Mouse (Mus musculus) ES-E14 (cell line): ENCODE measurements around the gene 4930469K13Rik. TPM values are rescaled to one million over a fixed set of nuclear protein-coding genes. Genes with fewer than 3 reads are reported as not detected.
A peak's percentile ranks its signal among the peaks of the same experiment; 100 is the strongest.

Source experiments
- DNase-seq: peaks from one replicate; pipeline ENCODE4 v3.0.0-alpha.2; 2013; ENCODE audit warnings: low read depth, low spot score
- H3K27ac ChIP-seq: 2 replicates; pipeline ENCODE4 v1.5.1; 2012; ENCODE audit warnings: low read depth, mild to moderate bottlenecking, low read length, moderate library complexity, mixed read lengths; ENCODE audit not compliant: poor library complexity, insufficient read depth, severe bottlenecking
- H3K36me3 ChIP-seq: 2 replicates; pipeline ENCODE4 v1.6.1; 2012; ENCODE audit warnings: mild to moderate bottlenecking, low read length, moderate library complexity, mixed read lengths; ENCODE audit not compliant: control insufficient read depth, poor library complexity, insufficient read depth, severe bottlenecking
- H3K4me1 ChIP-seq, 2 experiments: fragments of 150-350 bp in 1 of 2; sonication (generic) in 1 of 2; 2 replicates each; pipeline ENCODE4 v1.6.1; 2012; ENCODE audit warnings: low read length in 2 of 2, mild to moderate bottlenecking in 1 of 2, mixed read lengths in 1 of 2; ENCODE audit not compliant: control insufficient read depth in 2 of 2, insufficient read depth in 2 of 2, poor library complexity in 1 of 2
- H3K4me3 ChIP-seq, 2 experiments: fragments of 150-350 bp in 1 of 2; sonication (generic) in 1 of 2; 2 replicates each; pipeline ENCODE4 v1.5.1; 2012; ENCODE audit warnings: low read length in 2 of 2, low read depth in 1 of 2, mild to moderate bottlenecking in 1 of 2, mixed read lengths in 1 of 2; ENCODE audit not compliant: insufficient read depth in 1 of 2, poor library complexity in 1 of 2, severe bottlenecking in 1 of 2
- H3K9ac ChIP-seq: 2 replicates; pipeline ENCODE4 v1.6.1; 2012; ENCODE audit warnings: low read depth, mild to moderate bottlenecking, low read length, mixed read lengths; ENCODE audit not compliant: poor library complexity, insufficient read depth, severe bottlenecking
- H3K9me3 ChIP-seq: fragments of 150-350 bp; sonication (generic); 2 replicates; pipeline ENCODE4 v1.6.1; 2012; ENCODE audit warnings: low read depth, mild to moderate bottlenecking, low read length; ENCODE audit not compliant: control insufficient read depth, insufficient read depth
- CHD2 ChIP-seq: IDR thresholded peaks from 2 replicates; pipeline ENCODE4 v1.6.1; 2014; ENCODE audit warnings: mild to moderate bottlenecking, low read depth, low read length, inconsistent platforms
- HCFC1 ChIP-seq: IDR thresholded peaks from 2 replicates; pipeline ENCODE4 v1.6.1; 2012; ENCODE audit warnings: low read length, inconsistent platforms, borderline replicate concordance; ENCODE audit not compliant: insufficient read depth
- MAFK ChIP-seq: IDR thresholded peaks from 2 replicates; pipeline ENCODE4 v1.6.1; 2014; ENCODE audit warnings: mild to moderate bottlenecking, low read depth, low read length, inconsistent platforms; ENCODE audit not compliant: insufficient read depth
- ZC3H11A ChIP-seq: IDR thresholded peaks from 2 replicates; pipeline ENCODE4 v1.6.1; 2012; ENCODE audit warnings: low read depth, mild to moderate bottlenecking, inconsistent platforms, low read length, borderline replicate concordance
- ZNF384 ChIP-seq: IDR thresholded peaks from 2 replicates; pipeline ENCODE4 v1.6.1; 2012; ENCODE audit warnings: low read depth, low read length, inconsistent platforms
- in situ Hi-C, 2 experiments: fragments of 600-800 bp; cut with MboI; formaldehyde crosslinking; loops; one replicate each; pipeline ENCODE4 v1.15.1; 2025; ENCODE audit warnings: low sequenced_read_pairs in 2 of 2, inconsistent platforms in 1 of 2; ENCODE audit not compliant: unreplicated experiment in 2 of 2
- total RNA-seq: library from RNA; depleted of rRNA; stranded (reverse); fragments of 300-350 nt; gene quantifications from 2 replicates; pipeline ENCODE4 v1.2.3, GENCODE M21; 2012

Gene 4930469K13Rik
- total RNA-seq, 1 experiment: not detected

DNA sequence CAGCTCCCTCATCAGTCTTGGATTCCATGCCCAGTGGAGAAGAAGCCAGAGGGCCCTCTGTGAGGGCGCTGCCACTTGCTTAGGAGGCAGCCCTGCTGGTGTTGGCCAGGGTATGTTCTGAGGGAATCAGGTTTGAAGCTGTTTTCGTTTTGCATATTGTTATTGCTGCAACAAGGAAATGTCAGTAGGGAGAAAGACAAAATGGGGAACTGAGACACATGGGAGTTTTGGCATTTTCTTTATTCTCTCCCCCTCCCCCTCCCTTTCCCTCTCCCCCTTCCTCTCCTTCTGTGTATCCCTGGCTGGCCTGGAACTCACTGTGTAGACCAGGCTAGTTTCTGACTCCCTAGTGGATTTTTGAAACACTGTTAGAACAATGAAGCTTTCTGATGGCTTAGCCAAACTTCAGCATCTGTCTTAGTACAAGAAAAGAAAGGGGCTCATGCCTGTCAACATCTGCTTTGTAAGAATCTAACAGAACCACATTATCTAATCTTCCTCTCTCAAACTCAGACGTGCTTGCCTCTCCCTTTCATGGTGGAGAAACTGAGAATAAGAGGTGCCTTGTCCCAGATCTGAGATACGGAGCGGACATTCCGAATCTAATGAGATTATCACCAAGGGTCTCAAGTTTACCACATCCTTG is 86.2 kb downstream of the 4930469K13Rik start:
- H3K9ac ChIP-seq: no peak overlapping the region
- H3K36me3 ChIP-seq: no peaks in the 10 kb centered on the region
- no peak overlapping the region for H3K4me3 ChIP-seq
- no peaks in the 10 kb centered on the region for H3K4me1 ChIP-seq
- TF ChIP-seq ZC3H11A: no peak
- no peak for TF ChIP-seq CHD2
- no peak for TF ChIP-seq MAFK
- TF ChIP-seq ZNF384: no peak
- no peak for TF ChIP-seq HCFC1
- DNase-seq: no peak
- H3K9me3 ChIP-seq: no peaks in the 10 kb centered on the region
- in situ Hi-C loops: no loop called here
- H3K27ac ChIP-seq: no peak overlapping the region

- no peak overlapping the region for H3K27ac ChIP-seq
- in situ Hi-C loops: no loop called here
- no peak for TF ChIP-seq HCFC1
- TF ChIP-seq ZC3H11A: no peak
- TF ChIP-seq MAFK: no peak
- TF ChIP-seq CHD2: no peak
- no peak for TF ChIP-seq ZNF384
- H3K36me3 ChIP-seq: no peaks in the 10 kb centered on the region
- no peaks in the 10 kb centered on the region for H3K4me1 ChIP-seq
- no peak overlapping the region for H3K4me3 ChIP-seq
- H3K9me3 ChIP-seq: no peaks in the 10 kb centered on the region
- no peak for DNase-seq
- no peak overlapping the region for H3K9ac ChIP-seq
Measured at GRCm38 (mm10) chr11:34010859-34011172, 87.5 kb downstream of the 4930469K13Rik start.

- Histone ChIP-seq H3K36me3 (no peaks in the 10 kb centered on the region), H3K9me3 (no peaks in the 10 kb centered on the region), H3K4me1 (no peaks in the 10 kb centered on the region), H3K4me3 (no peak overlapping the region), H3K27ac (no peak overlapping the region), H3K9ac (no peak overlapping the region)
- in situ Hi-C loops: no loop called here
- TF ChIP-seq MAFK: no peak
- no peak for TF ChIP-seq ZC3H11A
- TF ChIP-seq CHD2: no peak
- no peak for TF ChIP-seq ZNF384
- no peak for TF ChIP-seq HCFC1
- DNase-seq: peak; percentile 19
Measured at GRCm38 (mm10) chr11:34010133-34010858, 88.1 kb downstream of the 4930469K13Rik start.

DNA sequence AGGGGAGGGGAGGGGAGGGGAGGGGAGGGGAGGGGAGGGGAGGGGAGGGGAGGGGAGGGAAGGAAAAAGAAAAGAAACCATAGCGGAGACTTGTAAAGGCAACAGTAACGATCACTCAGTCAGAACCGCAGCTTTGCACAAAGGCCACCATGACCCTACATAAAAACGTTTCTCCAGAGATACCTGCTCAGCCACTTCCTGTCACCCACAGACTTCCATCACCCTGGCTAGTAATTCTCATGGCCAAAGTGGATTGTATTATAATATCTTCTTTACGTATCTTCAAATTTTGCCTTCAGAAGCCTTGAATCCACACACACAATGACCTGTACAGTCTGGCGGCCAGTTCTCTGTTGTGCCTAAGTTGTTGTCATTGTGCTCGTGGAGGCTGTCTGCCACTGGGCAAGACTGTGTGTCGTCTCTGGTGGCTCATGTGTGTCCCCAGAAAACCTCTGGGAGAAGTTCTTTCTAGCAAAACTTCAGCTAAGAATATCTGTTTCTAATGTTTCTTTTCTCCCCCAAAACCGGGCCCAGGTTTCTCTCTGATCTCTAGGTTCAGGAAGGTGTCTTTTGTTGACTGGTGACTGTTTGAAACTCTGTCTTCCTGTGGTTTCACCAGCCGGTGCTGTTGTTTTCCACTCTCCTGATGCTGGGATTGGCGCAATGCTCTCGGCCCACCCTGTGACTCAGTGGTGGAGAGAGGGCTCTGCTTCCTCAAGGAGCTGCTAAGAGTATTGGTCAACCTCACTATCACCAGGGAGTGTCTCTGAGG is 88.9 kb downstream of the 4930469K13Rik start:
- Histone ChIP-seq H3K9ac (no peak overlapping the region), H3K27ac (no peak overlapping the region), H3K36me3 (no peaks in the 10 kb centered on the region), H3K9me3 (no peaks in the 10 kb centered on the region), H3K4me1 (no peaks in the 10 kb centered on the region), H3K4me3 (no peak overlapping the region)
- in situ Hi-C loops: no loop called here
- TF ChIP-seq ZNF384 (no peak), MAFK (no peak), HCFC1 (no peak), CHD2 (no peak), ZC3H11A (no peak)
- DNase-seq: no peak
